Mouse (Mus musculus): ENCODE results near the gene Ireb2. TPM values are rescaled to one million over a fixed set of nuclear protein-coding genes. Genes with fewer than 3 reads are reported as not detected.
"Not testable (repeated sequence)": the region's sequence is repeated elsewhere in the genome, so short reads cannot be mapped to it uniquely, and the experiment has no call there.

The Ireb2 gene
- polyA plus RNA-seq (2012; rRNA removed): 3.6 and 8.2 TPM in 2 replicates

DNA sequence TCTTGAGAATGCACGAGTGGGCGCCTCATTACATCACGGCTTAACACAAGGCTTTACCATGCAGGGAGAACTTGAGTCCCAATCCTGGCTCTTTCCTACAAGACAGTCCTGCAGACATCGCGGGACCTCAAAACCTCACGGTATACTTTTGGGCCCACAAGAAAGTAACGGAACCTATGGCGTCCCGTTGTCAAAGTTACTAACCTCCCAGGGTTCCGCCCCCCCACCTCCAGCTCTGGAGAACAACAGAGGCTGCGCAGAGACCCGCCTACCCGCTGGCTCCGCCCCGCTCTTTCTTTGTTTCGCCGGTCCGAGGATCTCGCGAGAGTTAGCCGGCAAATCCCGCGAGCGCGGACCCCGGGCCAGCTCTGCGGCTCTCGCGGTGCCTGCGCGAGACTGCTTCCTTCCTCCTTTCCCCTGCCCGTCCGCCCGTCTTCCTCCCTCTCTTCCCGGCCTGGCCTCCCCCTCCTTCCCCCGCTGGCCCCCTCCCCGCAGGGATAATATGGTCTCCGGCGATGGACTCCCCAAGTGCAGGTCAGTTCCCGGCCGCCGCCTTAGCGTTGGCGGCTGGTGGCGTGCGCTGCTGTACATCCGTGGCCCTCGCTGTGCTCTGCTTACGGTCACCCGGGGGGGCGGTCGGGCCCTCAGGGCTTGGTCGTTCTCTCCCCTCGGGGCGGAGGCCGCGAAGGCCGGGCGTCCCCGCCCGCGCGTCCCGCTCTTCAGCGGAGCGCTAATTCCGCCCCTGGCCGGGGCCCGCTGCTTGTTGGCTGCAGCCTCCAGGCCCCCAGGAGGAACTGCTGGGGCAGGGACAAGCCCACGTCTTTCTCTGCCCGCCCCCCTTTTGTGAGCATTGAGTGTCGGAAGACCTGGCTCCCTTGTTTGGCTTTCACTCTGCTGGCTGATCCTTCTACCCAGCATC lies at the start of gene Ireb2:
TSS of gene Ireb2 (plus strand) at position 427 of the 919 bp plus-strand sequence.
- DNase-seq: peak; percentile 99

DNA sequence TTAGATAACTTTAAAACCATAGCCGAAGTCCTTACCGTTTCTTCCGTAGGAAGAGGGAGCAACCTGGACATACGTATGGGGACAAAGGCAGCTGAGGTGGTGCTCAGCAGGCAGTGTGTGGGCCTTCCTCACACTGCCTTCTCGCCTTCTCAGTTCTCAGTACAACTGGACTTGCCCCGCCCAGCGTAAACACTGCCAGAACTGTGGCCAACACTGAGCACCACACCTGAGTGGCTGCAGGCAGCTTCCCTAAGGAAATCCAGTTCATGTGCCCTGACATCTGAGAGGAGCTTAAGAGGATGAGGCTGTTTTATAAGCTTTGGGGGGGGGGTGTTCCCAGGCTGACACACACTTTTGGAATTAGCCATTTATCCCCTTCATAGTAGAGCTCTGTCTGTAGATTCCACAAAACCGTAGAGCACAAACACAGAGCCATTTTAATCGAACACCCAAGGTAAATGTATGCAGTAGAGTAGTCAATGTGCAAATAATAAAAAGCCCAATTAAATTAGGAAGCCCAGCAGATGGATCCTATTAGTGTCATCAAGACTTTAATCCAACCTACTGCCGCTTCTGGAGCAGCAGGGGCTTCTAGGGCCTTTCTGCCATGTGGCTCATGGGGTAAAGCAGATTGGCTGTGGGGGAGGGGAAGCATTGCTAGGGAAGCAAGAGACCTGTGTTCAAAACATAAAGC lies 46.9 kb upstream of the Ireb2 start:
- H3K4me3 ChIP-seq (replicated peaks; ENCODE audit: extremely low read depth, low read depth, low read length): no peak overlapping the region
- H3K4me1 ChIP-seq (ENCODE audit: control insufficient read depth, insufficient read depth, low read length): no peaks in the 10 kb centered on the region
- no peak for DNase-seq
- WGBS: 64% methylated on average over 10 of the region's 10 CpGs
- TF ChIP-seq CTCF (IDR thresholded peaks at IDR 0.05; ENCODE audit: insufficient read depth, low read length) (no peak), POLR2A (IDR thresholded peaks at IDR 0.05; ENCODE audit: borderline replicate concordance, extremely low read depth, low read depth, low read length) (no peak)

More for the DNA sequence above, at the start of gene Ireb2:
- H3K4me1 ChIP-seq (ENCODE audit: control insufficient read depth, insufficient read depth, low read length): peaks cover 8% of the 10 kb centered on the region
- WGBS: under 1% methylated on average over 72 of the region's 72 CpGs
- H3K4me3 ChIP-seq (replicated peaks; ENCODE audit: extremely low read depth, low read depth, low read length): peak within 1 kb of the TSS; percentile 96
- no peak for TF ChIP-seq CTCF (IDR thresholded peaks at IDR 0.05; ENCODE audit: insufficient read depth, low read length)
- peak; percentile 73; the same call in 1 of the 2 replicates for TF ChIP-seq POLR2A (IDR thresholded peaks at IDR 0.05; ENCODE audit: borderline replicate concordance, extremely low read depth, low read depth, low read length)

DNA sequence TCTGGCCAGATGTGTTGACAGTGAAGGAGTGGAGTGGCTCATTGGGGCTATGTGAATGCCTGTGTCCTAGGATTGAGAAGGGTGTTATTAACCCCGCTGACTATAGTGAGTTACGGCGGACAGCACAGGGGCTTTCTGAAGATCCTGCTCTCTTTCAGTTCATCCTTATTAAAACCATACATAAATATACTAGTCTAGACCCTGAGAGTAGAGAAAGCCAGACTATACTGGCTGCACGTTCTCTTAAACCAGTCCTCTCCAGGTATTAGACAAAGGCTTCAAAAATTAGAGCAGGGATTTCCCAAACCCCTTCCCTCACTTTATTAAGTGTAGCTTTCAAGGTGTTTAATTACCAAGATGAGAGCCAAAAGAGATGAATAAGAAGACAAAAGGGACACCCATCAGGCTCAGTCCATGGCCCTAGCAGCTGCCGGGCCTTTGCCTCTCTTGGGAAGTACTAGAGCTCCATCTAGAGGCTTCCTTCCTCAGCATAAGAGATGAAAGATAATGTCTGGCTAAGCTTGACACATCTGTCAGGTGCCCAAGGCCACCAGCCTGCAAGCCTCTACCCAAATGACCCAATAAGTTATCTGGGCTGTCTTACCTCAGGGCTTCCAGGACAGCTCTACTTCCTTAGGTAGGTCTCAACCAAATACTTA lies 42.0 kb upstream of the Ireb2 start:
- no peak for TF ChIP-seq POLR2A (IDR thresholded peaks at IDR 0.05; ENCODE audit: borderline replicate concordance, extremely low read depth, low read depth, low read length)
- peak; percentile 56; the same call in 1 of the 2 replicates for TF ChIP-seq CTCF (IDR thresholded peaks at IDR 0.05; ENCODE audit: insufficient read depth, low read length)
- DNase-seq: peak; percentile 8
- 55% methylated on average over 5 of the region's 5 CpGs for WGBS
- Histone ChIP-seq H3K4me1 (ENCODE audit: control insufficient read depth, insufficient read depth, low read length) (no peaks in the 10 kb centered on the region), H3K4me3 (replicated peaks; ENCODE audit: extremely low read depth, low read depth, low read length) (no peak overlapping the region)

DNA sequence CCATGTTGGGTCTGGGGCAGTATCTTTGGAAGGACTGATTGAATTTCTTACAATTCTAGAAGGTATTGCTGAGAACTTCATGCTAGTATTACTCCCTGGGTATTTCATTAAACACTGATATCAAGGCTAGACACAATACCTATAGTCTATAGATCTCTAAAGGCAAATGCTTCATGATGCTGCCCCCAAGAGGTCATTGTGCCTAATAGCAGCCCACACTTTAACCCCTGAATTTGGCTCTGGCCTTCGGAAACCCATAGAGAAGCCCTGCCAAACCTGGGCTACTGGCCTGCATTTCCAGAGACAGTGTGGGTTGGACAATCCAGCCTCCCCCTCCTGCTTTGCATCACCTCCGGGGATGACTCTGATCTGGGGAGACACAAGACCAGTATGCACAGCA lies 33.8 kb upstream of the Ireb2 start:
- TF ChIP-seq POLR2A (IDR thresholded peaks at IDR 0.05; ENCODE audit: borderline replicate concordance, extremely low read depth, low read depth, low read length): no peak
- TF ChIP-seq CTCF (IDR thresholded peaks at IDR 0.05; ENCODE audit: insufficient read depth, low read length): no peak
- Histone ChIP-seq H3K4me3 (replicated peaks; ENCODE audit: extremely low read depth, low read depth, low read length) (no peak overlapping the region), H3K4me1 (ENCODE audit: control insufficient read depth, insufficient read depth, low read length) (no peaks in the 10 kb centered on the region)
- 36% methylated on average over 2 of the region's 2 CpGs for WGBS
- DNase-seq: no peak

DNA sequence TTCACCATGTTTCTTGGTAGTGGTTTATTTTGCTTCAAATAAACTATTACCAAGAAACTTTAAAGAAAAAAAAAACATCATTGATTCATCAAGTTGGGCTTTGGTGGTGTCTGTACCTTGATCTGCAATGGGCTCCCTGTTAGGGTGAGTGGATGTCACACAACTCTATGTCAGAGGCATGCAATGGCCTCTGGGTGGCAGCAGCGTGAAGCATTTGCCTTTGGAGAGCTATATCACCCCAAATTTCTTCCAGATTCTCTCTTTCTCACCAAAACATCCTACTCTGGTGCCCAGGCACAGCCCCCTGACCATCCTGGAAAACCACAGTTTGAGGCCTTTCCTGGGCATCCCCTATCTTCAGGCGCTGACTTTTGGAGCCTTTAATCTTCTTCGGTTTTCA lies 33.0 kb upstream of the Ireb2 start:
- Histone ChIP-seq H3K4me1 (ENCODE audit: control insufficient read depth, insufficient read depth, low read length) (no peaks in the 10 kb centered on the region), H3K4me3 (replicated peaks; ENCODE audit: extremely low read depth, low read depth, low read length) (no peak overlapping the region)
- TF ChIP-seq POLR2A (IDR thresholded peaks at IDR 0.05; ENCODE audit: borderline replicate concordance, extremely low read depth, low read depth, low read length): no peak
- peak; percentile 71 for TF ChIP-seq CTCF (IDR thresholded peaks at IDR 0.05; ENCODE audit: insufficient read depth, low read length)
- DNase-seq: peak; percentile 14
- WGBS: 51% methylated on average over 3 of the region's 3 CpGs

DNA sequence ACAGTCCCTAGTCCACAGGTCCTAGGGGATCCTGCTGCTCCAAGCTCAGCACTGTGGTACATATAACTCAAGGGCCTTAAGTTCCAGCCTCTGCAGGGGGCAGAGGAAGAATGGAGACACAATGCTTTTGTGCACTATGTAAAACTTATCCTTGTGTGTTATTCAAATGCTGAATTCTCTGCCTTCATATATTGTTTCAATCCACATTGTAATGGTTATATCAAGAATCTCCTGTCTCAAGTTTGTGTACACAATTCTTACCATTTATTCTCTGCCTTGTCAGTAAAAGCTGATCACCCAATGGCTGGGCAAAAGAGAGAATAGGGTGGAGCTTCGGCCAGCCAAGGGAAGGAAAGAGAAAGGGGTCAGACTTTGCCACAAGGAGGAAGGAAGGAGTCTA lies 29.8 kb upstream of the Ireb2 start:
- no peaks in the 10 kb centered on the region for H3K4me1 ChIP-seq (ENCODE audit: control insufficient read depth, insufficient read depth, low read length)
- TF ChIP-seq CTCF (IDR thresholded peaks at IDR 0.05; ENCODE audit: insufficient read depth, low read length) (no peak), POLR2A (IDR thresholded peaks at IDR 0.05; ENCODE audit: borderline replicate concordance, extremely low read depth, low read depth, low read length) (no peak)
- no peak for DNase-seq
- WGBS: 57% methylated on average over 1 of the region's 1 CpGs
- H3K4me3 ChIP-seq (replicated peaks; ENCODE audit: extremely low read depth, low read depth, low read length): no peak overlapping the region

DNA sequence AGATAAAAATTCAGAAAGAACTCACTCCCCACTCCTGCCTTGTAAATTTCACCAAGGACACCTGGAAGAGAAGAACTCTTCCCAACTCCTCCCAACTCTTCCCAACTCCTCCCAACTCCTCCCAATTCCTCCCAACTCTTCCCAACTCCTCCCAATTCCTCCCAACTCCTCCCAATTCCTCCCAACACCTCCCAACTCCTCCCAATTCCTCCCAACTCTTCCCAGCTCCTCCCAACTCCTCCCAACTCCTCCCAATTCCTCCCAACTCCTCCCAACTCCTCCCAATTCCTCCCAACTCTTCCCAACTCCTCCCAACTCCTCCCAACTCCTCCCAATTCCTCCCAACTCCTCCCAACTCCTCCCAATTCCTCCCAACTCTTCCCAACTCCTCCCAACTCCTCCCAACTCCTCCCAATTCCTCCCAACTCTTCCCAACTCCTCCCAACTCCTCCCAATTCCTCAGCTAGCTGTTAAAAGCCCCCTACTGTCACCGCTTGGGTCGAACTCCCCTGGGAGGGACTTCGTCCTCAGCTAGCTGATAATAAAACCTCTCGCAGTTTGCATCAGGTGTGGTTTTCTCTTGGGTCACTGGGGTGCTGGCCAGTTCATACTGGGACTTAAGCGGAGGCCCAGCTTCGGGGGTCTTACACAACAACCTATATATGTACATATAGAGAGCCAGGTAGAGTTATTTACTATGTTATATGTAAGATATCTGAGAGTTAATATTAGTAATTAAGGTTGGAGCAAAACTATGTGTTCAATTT lies 27.5 kb upstream of the Ireb2 start:
- DNase-seq; H3K4me3 ChIP-seq (replicated peaks; ENCODE audit: extremely low read depth, low read depth, low read length); H3K4me1 ChIP-seq (ENCODE audit: control insufficient read depth, insufficient read depth, low read length): not testable (repeated sequence)
- 76% methylated on average over 6 of the region's 6 CpGs for WGBS

DNA sequence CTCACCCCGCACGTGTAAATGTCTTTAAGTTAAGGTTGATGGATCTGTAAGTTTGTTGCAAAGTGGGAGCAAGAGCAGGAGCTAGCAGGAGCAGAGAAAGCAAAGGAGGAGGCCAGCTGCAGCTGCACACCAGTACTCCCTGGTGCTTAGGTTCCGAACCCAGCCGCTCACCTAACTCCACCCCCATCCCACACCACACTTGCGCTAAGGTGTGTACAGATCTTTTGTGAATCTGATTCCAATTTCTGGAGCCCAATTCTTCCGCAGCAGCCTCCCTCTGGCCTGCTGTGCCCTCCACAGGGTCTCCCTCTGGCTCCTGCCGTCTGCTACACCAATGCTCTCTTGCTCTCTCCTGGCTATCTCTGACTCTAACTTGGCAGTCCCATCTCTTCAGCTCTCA lies 25.8 kb upstream of the Ireb2 start:
- TF ChIP-seq CTCF (IDR thresholded peaks at IDR 0.05; ENCODE audit: insufficient read depth, low read length) (no peak), POLR2A (IDR thresholded peaks at IDR 0.05; ENCODE audit: borderline replicate concordance, extremely low read depth, low read depth, low read length) (no peak)
- Histone ChIP-seq H3K4me1 (ENCODE audit: control insufficient read depth, insufficient read depth, low read length) (no peaks in the 10 kb centered on the region), H3K4me3 (replicated peaks; ENCODE audit: extremely low read depth, low read depth, low read length) (no peak overlapping the region)
- 57% methylated on average over 7 of the region's 7 CpGs for WGBS
- DNase-seq: no peak

DNA sequence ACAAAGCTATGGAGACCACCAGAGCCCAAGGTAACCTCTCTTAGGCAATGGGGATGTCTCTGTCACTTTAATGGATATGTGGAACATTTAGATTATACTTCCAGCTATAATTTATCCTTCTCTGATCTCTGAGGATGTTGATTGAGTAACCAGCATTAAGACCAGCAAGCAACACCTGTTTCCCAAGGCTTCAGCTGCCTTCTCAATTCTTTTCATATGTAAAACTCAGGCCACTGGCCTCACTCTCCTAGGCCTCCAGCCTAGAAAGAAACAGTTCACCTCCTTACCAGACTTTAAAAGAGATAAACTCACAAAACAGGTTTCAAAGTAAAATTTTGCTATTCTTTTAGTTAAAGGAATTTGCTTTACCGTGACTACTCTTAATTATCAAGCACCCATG lies 23.4 kb upstream of the Ireb2 start:
- TF ChIP-seq CTCF (IDR thresholded peaks at IDR 0.05; ENCODE audit: insufficient read depth, low read length) (no peak), POLR2A (IDR thresholded peaks at IDR 0.05; ENCODE audit: borderline replicate concordance, extremely low read depth, low read depth, low read length) (no peak)
- Histone ChIP-seq H3K4me3 (replicated peaks; ENCODE audit: extremely low read depth, low read depth, low read length) (no peak overlapping the region), H3K4me1 (ENCODE audit: control insufficient read depth, insufficient read depth, low read length) (no peaks in the 10 kb centered on the region)
- no peak for DNase-seq
- WGBS: 85% methylated on average over 1 of the region's 1 CpGs
